Mouse (Mus musculus): ENCODE results near the gene Kif3c. TPM values are rescaled to one million over a fixed set of nuclear protein-coding genes. Genes with fewer than 3 reads are reported as not detected.

The Kif3c gene
- polyA plus RNA-seq, 1 experiment from 2014 or later, result 77.9 TPM

Other genes with a start within 250 kb of the Kif3c start
- 119 and 128 TPM in 2 replicates for gene Rab10, start 55.2 kb upstream of the Kif3c start, polyA plus RNA-seq (2015; fragmentation: Nextera tagmentation; extraction: Ambion mirVana)
- 15.6 and 16.1 TPM in 2 replicates for gene Asxl2, start 61.7 kb downstream of the Kif3c start, polyA plus RNA-seq (2015; fragmentation: Nextera tagmentation; extraction: Ambion mirVana)
- 28.9 and 34.6 TPM in 2 replicates for gene Dtnb, start 207.2 kb downstream of the Kif3c start, polyA plus RNA-seq (2015; fragmentation: Nextera tagmentation; extraction: Ambion mirVana)

Data from midbrain, embryonic 13.5 days (tissue).